Mouse (Mus musculus): ENCODE results near the gene 3830406C13Rik.
"Not testable (repeated sequence)": the region's sequence is repeated elsewhere in the genome, so short reads cannot be mapped to it uniquely, and the experiment has no call there.

3830406C13Rik gene

GRCm38 (mm10) chr14:12284141-12284912, at the start of gene 3830406C13Rik:
TSS of gene 3830406C13Rik (plus strand) at chr14:12284173.
- peak; percentile 73 to 76 for DNase-seq (ENCODE audit: low spot score in 2 of 2)

DNA sequence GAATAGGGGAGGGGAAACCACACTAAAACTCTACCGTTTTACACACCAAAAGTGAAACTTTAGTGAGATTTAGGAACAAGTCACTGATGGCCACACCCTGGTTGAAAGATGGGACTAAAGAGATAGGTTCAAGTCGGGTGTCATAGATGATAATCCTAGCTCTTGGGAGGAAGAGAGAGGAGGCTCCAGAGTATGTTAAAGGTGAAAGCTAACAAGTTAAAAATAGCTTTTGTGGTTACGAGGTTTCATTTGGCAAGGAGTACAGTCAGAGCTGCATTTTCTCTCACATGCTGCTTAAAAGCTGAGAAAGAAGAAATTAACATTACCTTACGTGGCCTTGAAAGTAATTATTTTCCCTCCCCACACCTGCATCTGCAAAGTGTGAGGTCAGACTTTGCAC, 40.2 kb upstream of the 3830406C13Rik start:
- no peak for DNase-seq (ENCODE audit: low spot score in 2 of 2)

DNA sequence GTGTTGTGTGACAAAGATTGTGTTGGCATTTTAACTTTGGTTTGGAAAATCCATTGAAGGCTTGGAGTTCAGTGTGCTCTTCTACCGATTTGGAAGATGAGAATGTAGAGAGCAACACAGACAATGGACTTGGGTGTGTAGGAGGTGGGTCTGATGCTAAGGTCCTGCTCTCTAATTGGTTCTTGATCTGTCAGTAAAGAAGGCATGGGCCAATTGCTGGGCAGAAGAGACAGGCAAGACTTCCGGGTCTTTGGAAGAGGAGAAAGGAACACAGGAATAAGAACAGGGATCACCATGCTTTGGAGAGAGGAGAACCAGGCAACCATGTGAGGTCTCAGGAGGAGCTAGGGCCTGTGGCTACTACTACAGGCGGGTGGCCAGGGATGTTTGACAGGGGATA, 7.9 kb upstream of the 3830406C13Rik start:
- DNase-seq (ENCODE audit: low spot score in 2 of 2): no peak

- no peak for DNase-seq (ENCODE audit: low spot score in 2 of 2)
These were observed 332 bp upstream of the 3830406C13Rik start, which contains the start of gene Gm49355 for GRCm38 (mm10) chr14:12283641-12284040. TSS of gene Gm49355 (plus strand) at chr14:12283976.

DNA sequence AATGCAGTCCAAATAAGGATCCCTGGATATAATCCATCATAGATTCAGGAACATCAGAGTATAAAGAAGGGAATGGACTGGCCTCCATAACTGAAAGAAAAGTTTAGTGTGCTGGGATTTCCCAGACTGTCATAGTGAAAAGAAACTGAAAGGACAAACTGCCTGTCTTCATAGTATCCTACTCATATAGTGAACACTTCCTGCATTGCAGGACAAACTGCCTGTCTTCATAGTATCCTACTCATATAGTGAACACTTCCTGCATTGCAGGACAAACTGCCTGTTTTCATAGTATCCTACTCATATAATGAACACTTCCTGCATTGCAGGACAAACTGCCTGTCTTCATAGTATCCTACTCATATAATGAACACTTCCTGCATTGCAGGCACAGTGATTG, 5.8 kb downstream of the 3830406C13Rik start:
- not testable (repeated sequence) for DNase-seq (ENCODE audit: low spot score in 2 of 2)

GRCm38 (mm10) chr14:12296391-12296790, 12.4 kb downstream of the 3830406C13Rik start:
- peak; percentile 56 to 61 for DNase-seq (ENCODE audit: low spot score in 2 of 2)

GRCm38 (mm10) chr14:12299171-12299570, 15.2 kb downstream of the 3830406C13Rik start:
- DNase-seq (ENCODE audit: low spot score in 2 of 2): no peak

- DNase-seq (ENCODE audit: low spot score in 2 of 2): no peak
These were observed 15.7 kb downstream of the 3830406C13Rik start for GRCm38 (mm10) chr14:12299654-12300053.

GRCm38 (mm10) chr14:12300275-12300674, 16.3 kb downstream of the 3830406C13Rik start:
- no peak for DNase-seq (ENCODE audit: low spot score in 2 of 2)

DNA sequence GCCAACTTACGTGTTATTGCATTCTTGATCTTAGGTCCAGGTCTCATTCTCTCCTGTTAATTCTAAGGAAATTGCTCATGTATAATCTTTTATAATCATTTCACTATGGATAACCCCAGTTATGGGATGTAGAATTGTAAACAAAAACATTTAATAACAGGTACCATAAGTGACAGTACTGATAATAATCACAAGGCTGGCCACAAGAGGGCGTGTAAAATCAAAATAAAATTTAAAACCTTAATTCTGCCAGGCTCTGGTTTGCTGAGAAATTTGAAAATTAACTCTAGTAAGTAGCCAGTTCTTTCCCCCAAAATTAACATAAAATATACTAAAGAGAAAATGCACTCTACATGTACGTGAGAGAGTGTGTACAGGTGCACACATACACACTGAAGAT, 16.7 kb downstream of the 3830406C13Rik start:
- DNase-seq (ENCODE audit: low spot score in 2 of 2): no peak

GRCm38 (mm10) chr14:12303106-12303505, 19.1 kb downstream of the 3830406C13Rik start:
- DNase-seq (ENCODE audit: low spot score in 2 of 2): no peak

GRCm38 (mm10) chr14:12333622-12334021, 49.6 kb downstream of the 3830406C13Rik start:
- no peak for DNase-seq (ENCODE audit: low spot score in 2 of 2)

GRCm38 (mm10) chr14:12334925-12335324, 51.0 kb downstream of the 3830406C13Rik start:
- DNase-seq (ENCODE audit: low spot score in 2 of 2): no peak

- DNase-seq (ENCODE audit: low spot score in 2 of 2): no peak
These were observed 53.5 kb downstream of the 3830406C13Rik start for GRCm38 (mm10) chr14:12337421-12337997.

- DNase-seq (ENCODE audit: low spot score in 2 of 2): no peak
These were observed 54.2 kb downstream of the 3830406C13Rik start for GRCm38 (mm10) chr14:12337998-12338809.

DNA sequence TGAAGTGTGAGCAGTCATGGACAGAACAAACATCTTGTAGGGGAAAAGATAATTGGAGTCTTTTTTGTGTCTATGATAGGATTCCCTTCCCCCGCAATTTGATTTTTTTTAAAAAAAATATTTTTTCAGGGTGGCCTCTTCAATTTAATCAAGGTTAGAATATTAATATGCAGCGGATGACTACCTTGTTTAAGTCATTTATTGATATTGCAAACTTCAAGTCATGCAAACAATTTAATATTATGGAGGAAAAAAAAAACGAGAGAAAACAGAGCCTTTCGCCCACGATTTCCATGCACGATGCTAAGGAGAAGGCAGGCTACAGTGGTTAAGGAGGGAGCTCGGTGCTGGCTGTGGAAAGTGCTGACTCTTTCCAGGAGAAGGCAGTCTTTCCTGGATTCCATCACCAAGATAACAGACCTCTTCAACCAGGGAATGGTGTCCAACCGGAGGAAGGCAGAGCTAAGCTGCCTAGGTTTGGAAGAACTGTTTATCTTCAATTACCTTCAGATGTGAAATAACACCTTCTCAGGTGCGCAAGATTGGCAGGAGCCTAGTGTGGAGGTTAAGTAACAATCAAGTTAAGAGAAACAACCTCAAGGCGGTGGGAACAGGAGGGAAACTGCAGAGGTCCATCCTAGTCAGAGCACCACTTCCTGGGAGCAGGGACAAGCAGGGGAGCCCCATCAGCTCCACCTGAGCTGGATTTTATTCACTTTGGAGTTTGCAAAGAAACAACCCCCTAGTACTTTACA, 55.0 kb downstream of the 3830406C13Rik start:
- no peak for DNase-seq (ENCODE audit: low spot score in 2 of 2)

DNA sequence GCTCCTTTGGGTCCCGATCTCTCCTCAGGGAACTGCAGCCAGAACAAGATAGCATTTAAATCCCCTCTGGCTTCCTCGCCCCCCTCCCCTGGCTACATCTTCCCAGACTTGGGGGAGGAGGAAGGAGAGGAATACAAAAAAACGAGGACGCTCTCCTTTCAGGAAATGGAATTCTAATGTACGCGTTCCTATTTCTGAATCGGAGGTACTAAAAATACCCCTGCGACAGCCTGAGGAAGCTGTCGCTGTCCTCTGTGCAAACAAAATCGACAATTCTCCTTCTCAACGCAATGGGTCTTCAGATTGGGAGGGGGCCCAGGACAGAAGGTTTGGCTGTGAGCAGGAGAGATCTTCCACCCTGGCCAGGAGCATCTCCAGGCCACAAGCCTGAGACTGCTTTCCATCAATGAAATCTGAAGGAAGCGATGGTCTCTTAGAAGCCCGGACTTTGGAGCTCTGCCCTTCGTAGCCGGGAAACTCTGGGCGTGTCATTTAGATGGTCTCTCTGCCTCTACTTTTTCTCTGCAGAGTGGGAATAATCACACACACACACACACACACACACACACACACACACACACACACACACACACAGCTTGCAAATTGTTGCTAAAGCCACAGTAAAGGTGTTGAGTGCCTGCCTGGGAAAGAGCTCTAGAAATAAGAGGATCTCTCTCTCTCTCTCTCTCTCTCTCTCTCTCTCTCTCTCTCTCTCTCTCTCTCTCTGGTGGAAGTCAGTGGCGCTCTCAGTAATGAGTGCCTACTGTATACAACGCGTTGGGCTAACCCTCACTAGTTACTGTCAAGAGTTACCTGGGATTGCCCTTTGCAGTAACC, 56.5 kb downstream of the 3830406C13Rik start:
- no peak for DNase-seq (ENCODE audit: low spot score in 2 of 2)

GRCm38 (mm10) chr14:12341075-12341788, 57.3 kb downstream of the 3830406C13Rik start:
- DNase-seq (ENCODE audit: low spot score in 2 of 2): no peak

DNA sequence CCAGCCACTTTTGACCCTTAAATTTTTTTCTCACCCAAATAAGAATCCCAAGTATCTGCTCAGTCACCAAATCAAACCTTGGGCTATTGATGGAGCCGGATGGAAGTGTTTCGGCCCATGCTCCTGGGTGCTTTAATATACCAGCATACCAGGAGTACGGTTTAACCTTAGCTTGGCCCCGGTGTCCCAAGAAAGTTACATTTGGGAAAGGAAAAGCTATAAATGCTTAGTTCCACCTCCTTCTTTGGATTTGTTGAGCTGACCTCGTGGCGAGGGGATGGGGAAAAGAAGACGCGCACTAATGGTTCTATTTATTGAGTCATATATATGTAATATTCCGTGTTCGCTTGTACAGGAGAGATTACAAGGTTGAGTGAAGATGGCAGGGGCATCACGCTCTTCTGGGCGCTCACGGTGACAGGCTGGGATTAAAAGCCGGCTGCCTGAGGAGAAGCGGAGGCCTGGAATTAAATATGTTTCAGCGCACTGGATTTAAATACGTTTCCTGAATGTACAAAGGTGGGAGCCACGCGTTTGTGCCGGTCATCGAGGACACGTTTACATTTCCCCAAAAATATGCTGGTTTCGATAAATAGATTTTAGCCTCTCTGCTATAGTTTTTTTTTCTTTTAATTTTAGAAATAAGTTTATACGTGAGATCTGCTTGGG, 58.0 kb downstream of the 3830406C13Rik start:
- no peak for DNase-seq (ENCODE audit: low spot score in 2 of 2)
